Mouse (Mus musculus): ENCODE results near the gene Hus1b. TPM values are rescaled to one million over a fixed set of nuclear protein-coding genes. Genes with fewer than 3 reads are reported as not detected.
A peak's percentile ranks its signal among the peaks of the same experiment; 100 is the strongest.

Gene Hus1b
- total RNA-seq (2021) = 0.30 TPM in 2 replicates
- long read RNA-seq, experiment 1 = 0 reads
- long read RNA-seq, experiment 2 = 0 reads

GRCm38 (mm10) chr13:30947540-30947939 lies at the start of gene Hus1b:
Gene Hus1b, minus strand, starts transcription at chr13:30947759.
- no peak for DNase-seq

GRCm38 (mm10) chr13:30994249-30994858 lies 46.8 kb upstream of the Hus1b start:
- no peak for DNase-seq

GRCm38 (mm10) chr13:30993819-30994218 lies 46.3 kb upstream of the Hus1b start:
- DNase-seq = peak; percentile 56

GRCm38 (mm10) chr13:30990233-30990632 lies 42.7 kb upstream of the Hus1b start:
- no peak for DNase-seq

GRCm38 (mm10) chr13:30989710-30990109 lies 42.2 kb upstream of the Hus1b start:
- DNase-seq = no peak

GRCm38 (mm10) chr13:30987686-30988085 lies 40.1 kb upstream of the Hus1b start:
- no peak for DNase-seq

GRCm38 (mm10) chr13:30986934-30987455 lies 39.4 kb upstream of the Hus1b start:
- no peak for DNase-seq

GRCm38 (mm10) chr13:30985598-30986466 lies 38.3 kb upstream of the Hus1b start:
- peak; percentile 71 for DNase-seq

GRCm38 (mm10) chr13:30985275-30985597 lies 37.7 kb upstream of the Hus1b start:
- no peak for DNase-seq

GRCm38 (mm10) chr13:30981666-30982065 lies 34.1 kb upstream of the Hus1b start:
- DNase-seq = peak; percentile 74

GRCm38 (mm10) chr13:30978224-30978623 lies 30.7 kb upstream of the Hus1b start:
- no peak for DNase-seq

GRCm38 (mm10) chr13:30976536-30977084 lies 29.1 kb upstream of the Hus1b start:
- DNase-seq = no peak

GRCm38 (mm10) chr13:30974247-30974630 lies 26.7 kb upstream of the Hus1b start:
- peak; percentile 12 for DNase-seq

GRCm38 (mm10) chr13:30973501-30974246 lies 26.1 kb upstream of the Hus1b start, which contains the start of the genes Exoc2 and Gm5447:
Gene Exoc2, minus strand, starts transcription at chr13:30974093.
Gene Gm5447, plus strand, starts transcription at chr13:30974204.
- DNase-seq = peak; percentile 92

- no peak for DNase-seq
Observed at GRCm38 (mm10) chr13:30972102-30972501, 24.5 kb upstream of the Hus1b start.

- DNase-seq = no peak
Observed at GRCm38 (mm10) chr13:30971047-30971446, 23.5 kb upstream of the Hus1b start.

GRCm38 (mm10) chr13:30968311-30968710 lies 20.8 kb upstream of the Hus1b start:
- no peak for DNase-seq

GRCm38 (mm10) chr13:30966507-30966911 lies 18.9 kb upstream of the Hus1b start:
- DNase-seq = no peak

GRCm38 (mm10) chr13:30961932-30962331 lies 14.4 kb upstream of the Hus1b start:
- no peak for DNase-seq

GRCm38 (mm10) chr13:30960714-30961113 lies 13.2 kb upstream of the Hus1b start:
- no peak for DNase-seq

- no peak for DNase-seq
Observed at GRCm38 (mm10) chr13:30953580-30953979, 6.0 kb upstream of the Hus1b start.

GRCm38 (mm10) chr13:30952044-30952443 lies 4.5 kb upstream of the Hus1b start:
- DNase-seq = no peak
